Mouse (Mus musculus) CD4-positive, CD25-positive, alpha-beta regulatory T cell, adult 4 months (primary cell): ENCODE measurements around the gene Alkal2. TPM values are rescaled to one million over a fixed set of nuclear protein-coding genes. Genes with fewer than 3 reads are reported as not detected.

Experiments used
- ATAC-seq: one replicate; pipeline ENCODE4 v1.8.0; 2017
- polyA plus RNA-seq, 2 experiments: library from polyadenylated mRNA; unstranded; fragments of 100-300 nt; shearing (Covaris generic); gene quantifications; one replicate each; pipeline ENCODE4 v1.2.1; 2017

Alkal2 gene
- polyA plus RNA-seq, 2 experiments from 2014 or later, result not detected

- ATAC-seq, result no peak
Measured at GRCm38 (mm10) chr12:30928182-30928581, 44.1 kb downstream of the Alkal2 start.

- ATAC-seq, result no peak
Measured at GRCm38 (mm10) chr12:30933299-30933698, 49.2 kb downstream of the Alkal2 start.

- ATAC-seq, result no peak
Measured at GRCm38 (mm10) chr12:30936899-30937298, 52.8 kb downstream of the Alkal2 start.

Other genes starting within 250 kb of the Alkal2 start
- gene Acp1, start 27.3 kb downstream of the Alkal2 start, polyA plus RNA-seq, result 100 to 1,000 TPM in 1 of 2 experiments, 10 to 100 TPM in 1; 86.1 to 104 TPM
- 1 to 10 TPM; 1.0 to 1.4 TPM for gene Sh3yl1, start 27.3 kb downstream of the Alkal2 start, polyA plus RNA-seq
- under 1 TPM in 1 of 2 experiments, not detected in 1; 0.11 TPM for gene Fam110c, start 189.5 kb downstream of the Alkal2 start, polyA plus RNA-seq